Mouse (Mus musculus): ENCODE data around the gene Slc1a2.

DNA sequence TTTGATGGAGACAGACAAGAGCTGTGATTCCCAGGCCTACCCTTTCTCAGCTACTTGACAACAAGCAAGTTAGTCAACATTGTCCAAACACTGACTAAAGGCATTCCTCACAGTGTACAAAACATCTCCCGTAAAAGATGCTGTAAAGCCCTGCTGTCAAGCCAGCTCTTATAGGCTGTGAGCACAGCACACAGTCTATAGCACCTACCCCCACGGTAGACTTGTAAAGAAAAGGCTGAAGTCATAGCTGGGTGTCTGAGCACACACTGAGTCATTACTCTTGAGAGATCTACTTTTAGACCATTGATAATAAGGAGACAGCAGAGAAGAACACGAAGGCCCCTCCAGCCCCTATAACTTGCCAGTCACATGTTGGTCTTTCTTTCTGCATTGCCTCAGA, 66.6 kb downstream of the Slc1a2 start:
- no peak for TF ChIP-seq CTCF (IDR thresholded peaks at IDR 0.05; ENCODE audit: low read depth, low read length)
- no peak for TF ChIP-seq POLR2A (IDR thresholded peaks at IDR 0.05; ENCODE audit: extremely low read depth, insufficient read depth, low read length)

Data from liver, adult 2 months (tissue).